Mouse (Mus musculus): ENCODE measurements around the gene Rpp25.

GRCm38 (mm10) chr9:57503622-57504380 lies at the start of gene Rpp25:
- TF ChIP-seq CTCF (IDR thresholded peaks at IDR 0.05; ENCODE audit: insufficient read depth, low read length), result no peak
- TF ChIP-seq POLR2A (IDR thresholded peaks at IDR 0.05; ENCODE audit: borderline replicate concordance, extremely low read depth, low read depth, low read length), result no peak

Measured in lung, adult 2 months (tissue).